Comparison of ENCODE assay signal across 11 mouse cellular contexts in the genomic region with DNA sequence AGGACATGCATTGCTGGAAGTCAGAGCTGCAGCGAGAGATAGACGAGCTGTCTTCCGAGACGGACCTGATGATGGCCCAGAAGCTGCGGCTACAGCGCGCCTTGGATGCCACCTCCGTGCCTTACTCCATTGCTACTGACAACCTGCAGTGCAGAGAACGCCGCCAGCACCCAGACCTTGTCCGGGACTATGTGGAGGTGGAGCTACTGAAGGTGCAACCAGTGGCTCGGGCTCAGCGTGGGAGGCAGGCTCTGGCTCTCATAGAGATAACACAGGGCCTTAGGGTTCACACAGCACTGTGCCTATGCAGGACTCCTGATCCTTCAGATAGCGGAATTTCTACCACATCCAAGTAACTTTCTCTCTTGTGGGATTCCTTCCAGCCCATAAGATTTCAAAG. TPM values are rescaled to one million over a fixed set of nuclear protein-coding genes. Genes with fewer than 3 reads are reported as not detected.
A peak's percentile ranks its signal among the peaks of the same experiment; 100 is the strongest.
DNase-seq lines count a peak whose midpoint lies in the region; ATAC-seq and TF ChIP-seq lines count a peak whose summit lies in the region.
"Had no signal": no experiment of that assay in that cellular context is flagged by ENCODE, and none has a peak within 500 bp of the region (broad histone marks: within the 10 kb centered on the region; RNA-seq: fewer than 3 reads in every experiment).

No protein-coding gene starts in this region.

- no peaks in the 10 kb centered on the region for H3K9me3 ChIP-seq in E14TG2a.4 (ENCODE audit: low read length)
- H3K9me3 ChIP-seq in liver, embryonic 11.5 days (ENCODE audit: control insufficient read depth, low read length): no peaks in the 10 kb centered on the region

- peak overlapping the region; percentile 33; the same call in 1 of the 2 replicates for H3K4me2 ChIP-seq in liver, embryonic 11.5 days

- no peaks in the 10 kb centered on the region for H3K4me1 ChIP-seq in kidney, adult 2 months (ENCODE audit: control insufficient read depth, insufficient read depth, low read length)
- H3K4me1 ChIP-seq in E14TG2a.4 (replicated peaks; ENCODE audit: low read depth, low read length): peaks cover 40% of the 10 kb centered on the region
- H3K4me1 ChIP-seq in liver, embryonic 11.5 days (replicated peaks; ENCODE audit: control insufficient read depth, insufficient read depth, low read length): peaks cover 3% of the 10 kb centered on the region; the same call in 1 of the 2 replicates

- no peak for TF ChIP-seq POLR2A in kidney, adult 2 months (IDR thresholded peaks at IDR 0.05; ENCODE audit: low read depth, low read length)

- DNase-seq in kidney, postnatal 4 days: peak; percentile 14 to 34
- DNase-seq in kidney, adult 2 months: no peak
- peak; percentile 17 for DNase-seq in ES-CJ7 (ENCODE audit: low read depth, low spot score)
- DNase-seq in liver, embryonic 11.5 days (ENCODE audit: low spot score): no peak
- no peak for DNase-seq in gastrocnemius, adult 8-10 months (ENCODE audit: low spot score in 2 of 2)
- DNase-seq: cerebellum, adult 11-12 months had no signal

- ATAC-seq in liver, embryonic 11.5 days (replicated peaks; ENCODE audit: low FRiP score): no peak
- no peak for ATAC-seq in megakaryocyte progenitor cell, adult 5-6 weeks (replicated peaks; ENCODE audit: poor library complexity)

- H3K36me3 ChIP-seq in kidney, adult 2 months (ENCODE audit: control insufficient read depth, insufficient read depth, low read length): no peaks in the 10 kb centered on the region
- H3K36me3 ChIP-seq in E14TG2a.4 (ENCODE audit: insufficient read depth, low read length): no peaks in the 10 kb centered on the region
- no peaks in the 10 kb centered on the region for H3K36me3 ChIP-seq in liver, embryonic 11.5 days (ENCODE audit: control insufficient read depth, insufficient read depth, low read length)

- TF ChIP-seq CTCF in kidney, adult 2 months (conservative IDR thresholded peaks at IDR 0.05; ENCODE audit: insufficient read depth, insufficient read length, low read depth, low read length): no peak
- TF ChIP-seq CTCF in E14TG2a.4 (conservative IDR thresholded peaks at IDR 0.05; ENCODE audit: low read length): no peak

- 45% methylated on average over 14 of the region's 14 CpGs for whole genome bisulfite sequencing in kidney, adult 2 months
- WGBS in liver, embryonic 11.5 days: 35% methylated on average over 14 of the region's 14 CpGs

- no peak overlapping the region for H3K9ac ChIP-seq in liver, embryonic 11.5 days (ENCODE audit: low read depth, low read length)

- H3K4me3 ChIP-seq in kidney, adult 2 months (ENCODE audit: insufficient read depth, low read depth, low read length): no peak overlapping the region
- peak overlapping the region; percentile 69 for H3K4me3 ChIP-seq in E14TG2a.4 (replicated peaks; ENCODE audit: low read length)
- no peak overlapping the region for H3K4me3 ChIP-seq in liver, embryonic 11.5 days (ENCODE audit: low read depth, low read length)

- H3K27me3 ChIP-seq in kidney, adult 2 months (replicated peaks; ENCODE audit: control insufficient read depth, insufficient read depth, low read length): no peaks in the 10 kb centered on the region
- H3K27me3 ChIP-seq in E14TG2a.4 (ENCODE audit: insufficient read depth, low read length): peaks cover 57% of the 10 kb centered on the region
- H3K27me3 ChIP-seq in liver, embryonic 11.5 days (replicated peaks; ENCODE audit: control insufficient read depth, insufficient read depth, low read length): peaks cover 21% of the 10 kb centered on the region

- no peak overlapping the region for H3K27ac ChIP-seq in kidney, adult 2 months (ENCODE audit: insufficient read depth, low read depth, low read length)
- H3K27ac ChIP-seq in liver, embryonic 11.5 days (ENCODE audit: low read depth, low read length): no peak overlapping the region
- H3K27ac ChIP-seq: macrophage had no signal

RNA-seq across cellular contexts. Expression of gene Tekt4, which starts 17.6 kb away (rescaled TPM):
- 0.07 and 0.08 TPM in 2 replicates for polyA plus RNA-seq in kidney, adult 2 months (2012; rRNA removed)
- polyA plus RNA-seq in liver, embryonic 11.5 days (2014; fragmentation: Nextera tagmentation; extraction: Ambion mirVana): not detected in 2 replicates
- not detected for total RNA-seq in gastrocnemius, adult 8-10 months (2022)
- not detected in 2 replicates for total RNA-seq in megakaryocyte progenitor cell, adult 5-6 weeks (2015)
- total RNA-seq in megakaryocyte progenitor cell, adult 5-6 weeks (2017): not detected in 2 replicates
- total RNA-seq: adrenal gland, postnatal 14 days had no signal
- polyA plus RNA-seq: macrophage had no signal

RNA-seq across cellular contexts. Expression of gene Sstr5, which starts 25.0 kb away (rescaled TPM):
- polyA plus RNA-seq in kidney, adult 2 months (2012; rRNA removed): not detected in 2 replicates
- polyA plus RNA-seq in liver, embryonic 11.5 days (2014; fragmentation: Nextera tagmentation; extraction: Ambion mirVana): not detected in 2 replicates
- total RNA-seq in gastrocnemius, adult 8-10 months (2022): not detected
- not detected in 2 replicates for total RNA-seq in megakaryocyte progenitor cell, adult 5-6 weeks (2015)
- not detected in 2 replicates for total RNA-seq in megakaryocyte progenitor cell, adult 5-6 weeks (2017)
- total RNA-seq: adrenal gland, postnatal 14 days had no signal
- polyA plus RNA-seq: gonadal fat pad, adult 2 months; macrophage had no signal

RNA-seq across cellular contexts. Expression of gene Cacna1h, which starts 38.5 kb away (rescaled TPM):
- 0.44 and 1.3 TPM in 2 replicates for polyA plus RNA-seq in kidney, adult 2 months (2012; rRNA removed)
- 2.6 and 3.2 TPM in 2 replicates for polyA plus RNA-seq in liver, embryonic 11.5 days (2014; fragmentation: Nextera tagmentation; extraction: Ambion mirVana)
- 1 to 10 TPM in 3 of 4 experiments, under 1 TPM in 1; 0.68 to 1.7 (median 1.6) TPM for total RNA-seq in gastrocnemius, adult 8-10 months (2022)
- 0.32 TPM in 1 of 2 replicates, not detected in the other for total RNA-seq in megakaryocyte progenitor cell, adult 5-6 weeks (2015)
- total RNA-seq in megakaryocyte progenitor cell, adult 5-6 weeks (2017): not detected in 2 replicates
- polyA plus RNA-seq: macrophage had no signal

Comparison
In these comparisons a context has a peak if more than half of its experiments do, and no peak if none do; other contexts are left out.
1. DNase-seq: peak in kidney, postnatal 4 days (2 of 2) and ES-CJ7 (single experiment); none in kidney, adult 2 months (single experiment), liver, embryonic 11.5 days (single experiment) and gastrocnemius, adult 8-10 months (0 of 2).